9 mouse cellular contexts compared by ENCODE assay signal in the genomic region with DNA sequence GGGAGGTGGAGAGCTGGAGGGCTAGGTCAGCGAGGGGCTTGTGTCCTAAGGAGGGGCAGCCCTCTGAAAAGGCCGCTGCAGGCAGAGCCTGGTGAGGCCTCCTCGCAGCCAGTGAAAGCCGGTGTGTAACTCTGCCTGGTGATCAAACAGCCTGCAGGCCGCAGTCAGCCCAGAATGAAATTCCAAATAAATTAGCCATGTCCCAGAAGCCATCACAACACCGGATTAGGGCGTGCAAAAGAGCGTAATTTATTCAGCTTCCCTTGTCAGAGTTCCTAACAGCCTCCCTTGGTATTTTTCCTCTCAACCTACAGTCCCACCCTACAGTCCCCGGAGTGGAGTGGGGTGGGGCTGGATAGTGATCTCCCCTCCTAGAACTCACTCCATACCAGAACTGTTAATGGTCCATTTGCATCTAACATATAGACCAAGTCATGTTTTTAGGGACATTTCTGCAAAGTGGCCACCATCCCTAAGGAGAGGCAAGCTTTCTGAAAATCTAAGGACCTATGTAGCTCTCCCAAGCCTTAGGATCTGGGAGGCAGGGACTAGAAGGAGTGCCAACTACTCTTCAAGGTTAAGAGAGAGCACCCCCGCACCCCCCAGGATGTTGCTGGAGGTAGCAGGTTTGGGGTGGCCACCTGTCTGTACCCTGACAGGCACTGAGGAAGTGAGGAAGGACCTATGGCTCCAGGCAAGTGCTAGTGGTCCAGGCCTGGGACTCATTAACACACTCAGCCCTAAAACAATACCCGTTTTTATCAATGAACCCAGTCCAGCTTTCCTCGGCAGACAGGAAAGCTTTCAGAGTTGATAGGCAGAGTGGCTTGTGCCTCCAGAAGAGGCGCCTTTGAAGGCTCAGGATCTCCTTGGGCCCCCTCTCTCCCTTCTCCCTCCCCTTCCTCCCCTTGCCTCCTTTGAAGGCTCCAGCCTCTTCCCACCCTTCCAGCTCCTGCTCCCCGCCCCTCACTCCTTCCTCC. TPM values are rescaled to one million over a fixed set of nuclear protein-coding genes. Genes with fewer than 3 reads are reported as not detected.
DNase-seq lines count a peak whose midpoint lies in the region; ATAC-seq lines count a peak whose summit lies in the region.
"Had no signal": no experiment of that assay in that cellular context is flagged by ENCODE, and none has a peak within 500 bp of the region (broad histone marks: within the 10 kb centered on the region; RNA-seq: fewer than 3 reads in every experiment).

No protein-coding gene starts in this region.

- no peaks in the 10 kb centered on the region for H3K27me3 ChIP-seq in lung, embryonic 16.5 days (ENCODE audit: control insufficient read depth, insufficient read depth, low read depth, low read length)
- peaks cover 20% of the 10 kb centered on the region for H3K27me3 ChIP-seq in hindbrain, embryonic 10.5 days (ENCODE audit: insufficient read depth, poor library complexity, severe bottlenecking)
- H3K27me3 ChIP-seq in limb, embryonic 15.5 days = no peaks in the 10 kb centered on the region

- H3K4me3 ChIP-seq in lung, embryonic 16.5 days (ENCODE audit: low read length) = no peak overlapping the region
- H3K4me3 ChIP-seq in hindbrain, embryonic 10.5 days = no peak overlapping the region
- H3K4me3 ChIP-seq in limb, embryonic 15.5 days = no peak overlapping the region

- no peak overlapping the region for H3K4me2 ChIP-seq in lung, embryonic 16.5 days (ENCODE audit: low read depth, low read length)
- no peak overlapping the region for H3K4me2 ChIP-seq in limb, embryonic 15.5 days

- peak overlapping the region; percentile 33; the same call in 1 of the 2 replicates for H3K9ac ChIP-seq in lung, embryonic 16.5 days (ENCODE audit: low read length)
- H3K9ac ChIP-seq in limb, embryonic 15.5 days = no peak overlapping the region

- no peaks in the 10 kb centered on the region for H3K9me3 ChIP-seq in lung, embryonic 16.5 days (ENCODE audit: control insufficient read depth, low read length)
- H3K9me3 ChIP-seq in hindbrain, embryonic 10.5 days = no peaks in the 10 kb centered on the region
- no peaks in the 10 kb centered on the region for H3K9me3 ChIP-seq in limb, embryonic 15.5 days

- no peaks in the 10 kb centered on the region for H3K36me3 ChIP-seq in lung, embryonic 16.5 days (ENCODE audit: control insufficient read depth, insufficient read depth, low read length)
- no peaks in the 10 kb centered on the region for H3K36me3 ChIP-seq in hindbrain, embryonic 10.5 days
- H3K36me3 ChIP-seq in limb, embryonic 15.5 days = no peaks in the 10 kb centered on the region

- ATAC-seq in lung, embryonic 16.5 days (ENCODE audit: low read depth) = no peak
- 0 out of 2 replicates have a peak, but pooled peaks have one; percentile 22 for ATAC-seq in limb, embryonic 15.5 days (ENCODE audit: insufficient number of reproducible peaks, low FRiP score, low TSS enrichment, low read depth)

- H3K27ac ChIP-seq in lung, embryonic 16.5 days (ENCODE audit: low read length) = peak overlapping the region; percentile 7; the same call in 1 of the 2 replicates
- peak overlapping the region; percentile 87 for H3K27ac ChIP-seq in hindbrain, embryonic 10.5 days
- H3K27ac ChIP-seq in limb, embryonic 15.5 days = peak overlapping the region; percentile 84

- no peak for DNase-seq in lung, postnatal 36 days
- DNase-seq in hindbrain, embryonic 10.5 days (ENCODE audit: low spot score) = peak; percentile 59
- DNase-seq in adrenal gland, adult 2 months = no peak
- DNase-seq in left cerebral cortex, adult 18-20 months (ENCODE audit: low spot score in 2 of 2) = no peak
- DNase-seq in MN1 (ENCODE audit: low spot score) = no peak
- no peak for DNase-seq in adrenal gland, postnatal 36 days

- 22% methylated on average over 14 of the region's 14 CpGs for WGBS in lung, embryonic 16.5 days
- WGBS in hindbrain, embryonic 10.5 days = 16% methylated on average over 14 of the region's 14 CpGs
- 19% methylated on average over 14 of the region's 14 CpGs for WGBS in limb, embryonic 15.5 days

- H3K4me1 ChIP-seq in lung, embryonic 16.5 days (replicated peaks; ENCODE audit: control insufficient read depth, insufficient read depth, low read length) = peaks cover 12% of the 10 kb centered on the region
- H3K4me1 ChIP-seq in hindbrain, embryonic 10.5 days (replicated peaks) = peaks cover 49% of the 10 kb centered on the region
- peaks cover 40% of the 10 kb centered on the region for H3K4me1 ChIP-seq in limb, embryonic 15.5 days

RNA-seq across cellular contexts. Expression of a gene that starts 4.1 kb away (rescaled TPM):
- 0.43 TPM in 1 of 2 replicates, not detected in the other for polyA plus RNA-seq in lung, embryonic 16.5 days (2015; fragmentation: Nextera tagmentation; extraction: Ambion mirVana)
- polyA plus RNA-seq in hindbrain, embryonic 10.5 days (2016; fragmentation: Nextera tagmentation; extraction: Ambion mirVana) = 0.19 and 0.37 TPM in 2 replicates
- 0.48 and 0.82 TPM in 2 replicates for polyA plus RNA-seq in limb, embryonic 15.5 days (2015; fragmentation: Nextera tagmentation; extraction: Ambion mirVana)
- under 1 TPM in 1 of 2 experiments, not detected in 1; 0.48 TPM for total RNA-seq in adrenal gland, adult 2 months (2021)
- 1.1 and 1.7 TPM in 2 replicates for polyA plus RNA-seq in adrenal gland, adult 2 months (2012; rRNA removed)
- under 1 TPM; 0.80 to 0.88 TPM for total RNA-seq in left cerebral cortex, adult 18-20 months (2021)
- total RNA-seq in adrenal gland, postnatal 36 days (2021) = under 1 TPM in 1 of 2 experiments, not detected in 1; 0.66 TPM
- total RNA-seq: gastrocnemius, adult 8-10 months had no signal

Comparison
In these comparisons a context has a peak if more than half of its experiments do, and no peak if none do; other contexts are left out.
1. H3K27ac ChIP-seq: peak in every context shown above with its lines; median percentile 87 in hindbrain, embryonic 10.5 days; 84 in limb, embryonic 15.5 days; 7 in lung, embryonic 16.5 days.